Mouse (Mus musculus) adipose tissue, adult 10 weeks (tissue): ENCODE results near the gene Slfn9. TPM values are rescaled to one million over a fixed set of nuclear protein-coding genes. Genes with fewer than 3 reads are reported as not detected.

Source experiments
- polyA plus RNA-seq: library from polyadenylated mRNA; stranded (reverse); fragments of 350-450 nt; fragmentation: Illumina TruSeq; extraction: RNeasy Lipid Tissue Mini Kit (QIAGEN cat#74804); gene quantifications from one replicate; pipeline ENCODE4 v1.2.3, GENCODE M21; 2014; ENCODE audit warnings: low read depth, low replicate concordance

Gene Slfn9
- polyA plus RNA-seq, result 1.1 TPM

DNA sequence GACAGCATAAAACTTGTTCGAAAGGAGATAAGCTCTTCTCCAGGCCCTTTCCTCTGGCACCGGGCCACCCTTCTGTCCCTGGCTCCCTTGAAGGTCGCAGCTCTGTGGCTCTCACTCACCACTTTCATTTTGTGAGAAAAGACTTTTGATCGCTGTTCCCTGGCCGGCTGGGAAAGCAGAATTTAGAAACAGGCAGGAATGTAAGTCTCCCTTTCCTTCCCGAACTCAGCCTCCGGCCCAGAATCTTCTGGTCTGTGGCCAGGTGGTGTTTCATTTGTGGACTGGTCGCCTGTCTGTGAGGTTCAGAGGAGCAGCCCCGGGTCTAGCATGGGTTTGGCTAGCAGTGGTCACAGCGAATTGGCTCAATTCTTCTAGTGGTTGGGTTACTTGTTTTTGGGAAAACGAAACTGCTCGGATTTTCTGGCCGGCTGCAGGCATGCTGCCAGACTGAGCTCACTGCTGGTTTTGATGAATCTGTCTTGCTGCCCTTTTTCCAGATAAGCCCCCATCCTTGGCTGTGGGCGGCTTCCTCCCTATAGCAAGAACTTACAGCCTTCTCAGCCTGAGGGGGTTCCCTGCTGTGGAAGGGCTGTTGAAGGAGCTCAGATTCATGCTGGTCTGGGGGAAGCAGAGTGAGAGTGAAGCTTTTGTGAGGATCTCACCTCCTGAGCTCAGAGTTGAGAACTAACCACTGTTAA, at the start of gene Slfn9:
Gene Slfn9, minus strand, starts transcription at position 362 of the 698 bp plus-strand sequence.

GRCm38 (mm10) chr11:83020621-83021020, 29.0 kb upstream of the Slfn9 start, which contains the start of gene Slfn8:
Gene Slfn8 (minus strand): TSS chr11:83020810.

DNA sequence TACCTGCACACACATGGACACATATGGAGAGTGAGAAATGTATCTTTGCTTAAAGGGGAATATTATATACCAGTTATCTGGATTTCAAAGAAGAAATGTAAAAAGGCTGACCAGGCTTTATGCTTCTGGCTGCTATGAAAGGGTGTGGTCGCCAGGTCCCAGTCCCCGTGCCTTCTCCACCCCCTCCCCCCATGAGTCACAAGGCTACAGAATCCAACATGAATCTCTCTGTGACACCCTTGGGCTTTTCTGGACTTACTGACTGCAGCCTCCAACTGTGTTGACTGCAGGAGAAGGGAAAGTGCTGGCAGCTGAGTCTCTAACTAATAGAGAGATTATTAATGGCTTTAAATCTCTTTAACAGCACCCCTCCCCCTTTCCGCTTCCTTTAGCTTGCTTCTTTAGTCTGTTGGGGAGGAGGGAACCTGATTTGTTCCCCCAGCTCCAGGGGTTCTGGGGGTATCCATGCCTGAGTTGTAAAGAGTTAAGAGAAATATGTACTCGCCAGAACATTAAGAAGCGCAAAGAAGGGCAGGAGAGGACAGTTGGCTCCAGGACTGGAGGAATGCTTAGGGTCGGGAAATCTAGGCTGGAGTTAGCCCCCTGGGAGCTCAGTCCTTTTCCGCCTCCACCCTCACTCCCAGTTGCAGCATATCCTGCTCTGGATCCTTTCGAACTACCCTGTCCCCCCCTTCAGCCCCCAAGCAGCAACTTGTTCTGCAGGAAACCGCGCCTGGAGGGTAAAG, 40.7 kb downstream of the Slfn9 start, which contains the start of gene Slfn5:
Gene Slfn5, plus strand, starts transcription at position 614 of the 746 bp plus-strand sequence.

Other genes starting within 250 kb of the Slfn9 start
- 5.0 TPM for gene Cct6b, start 227.5 kb downstream of the Slfn9 start, polyA plus RNA-seq
- gene Zfp830, start 227.5 kb downstream of the Slfn9 start, polyA plus RNA-seq, result 9.4 TPM
- gene Lig3, start 210.7 kb downstream of the Slfn9 start, polyA plus RNA-seq, result 22.7 TPM
- 21.8 TPM for gene Rffl, start 120.6 kb downstream of the Slfn9 start, polyA plus RNA-seq
- gene Rad51d, start 101.2 kb downstream of the Slfn9 start, polyA plus RNA-seq, result 21.5 TPM
- gene Fndc8, start 99.7 kb downstream of the Slfn9 start, polyA plus RNA-seq, result 1.2 TPM
- 9.0 TPM for gene Nle1, start 83.4 kb downstream of the Slfn9 start, polyA plus RNA-seq
- 9.3 TPM for gene Unc45b, start 81.3 kb downstream of the Slfn9 start, polyA plus RNA-seq
- 33.9 TPM for gene Slfn5, start 40.5 kb downstream of the Slfn9 start, polyA plus RNA-seq
- 2.9 TPM for gene Slfn8, start 29.0 kb upstream of the Slfn9 start, polyA plus RNA-seq
- 9.4 TPM for gene Slfn2, start 73.3 kb upstream of the Slfn9 start, polyA plus RNA-seq
- 0.74 TPM for gene Slfn1, start 125.0 kb upstream of the Slfn9 start, polyA plus RNA-seq
- gene Slfn4, start 183.4 kb upstream of the Slfn9 start, polyA plus RNA-seq, result 0.12 TPM
- 0.82 TPM for gene Slfn3, start 199.5 kb upstream of the Slfn9 start, polyA plus RNA-seq